Mouse (Mus musculus): ENCODE results near the gene Slit3.
A peak's percentile ranks its signal among the peaks of the same experiment; 100 is the strongest.

Gene Slit3

GRCm38 (mm10) chr11:35406045-35406444 lies 285.0 kb downstream of the Slit3 start:
- DNase-seq (ENCODE audit: low read depth), result no peak

DNA sequence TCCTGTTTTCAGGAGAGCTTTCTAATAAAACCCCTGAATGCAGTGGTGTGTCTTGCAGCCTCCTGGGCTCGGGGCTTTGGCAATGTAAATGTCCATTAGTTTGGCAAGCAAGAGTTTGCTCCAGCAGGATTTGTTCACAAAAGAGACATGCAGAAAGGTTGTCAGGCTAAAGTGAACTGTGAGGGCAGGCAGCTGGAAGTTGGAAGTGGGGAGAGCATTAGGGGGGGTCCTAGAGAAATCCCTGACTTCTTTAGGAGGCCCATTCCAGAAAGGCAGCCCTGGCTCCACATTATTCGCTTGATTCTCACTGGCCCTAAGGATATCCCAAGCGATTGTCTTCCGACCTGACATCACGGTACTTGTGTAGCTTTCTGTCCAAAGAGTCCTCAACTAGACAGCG lies 285.5 kb downstream of the Slit3 start:
- no peak for DNase-seq (ENCODE audit: low read depth)

DNA sequence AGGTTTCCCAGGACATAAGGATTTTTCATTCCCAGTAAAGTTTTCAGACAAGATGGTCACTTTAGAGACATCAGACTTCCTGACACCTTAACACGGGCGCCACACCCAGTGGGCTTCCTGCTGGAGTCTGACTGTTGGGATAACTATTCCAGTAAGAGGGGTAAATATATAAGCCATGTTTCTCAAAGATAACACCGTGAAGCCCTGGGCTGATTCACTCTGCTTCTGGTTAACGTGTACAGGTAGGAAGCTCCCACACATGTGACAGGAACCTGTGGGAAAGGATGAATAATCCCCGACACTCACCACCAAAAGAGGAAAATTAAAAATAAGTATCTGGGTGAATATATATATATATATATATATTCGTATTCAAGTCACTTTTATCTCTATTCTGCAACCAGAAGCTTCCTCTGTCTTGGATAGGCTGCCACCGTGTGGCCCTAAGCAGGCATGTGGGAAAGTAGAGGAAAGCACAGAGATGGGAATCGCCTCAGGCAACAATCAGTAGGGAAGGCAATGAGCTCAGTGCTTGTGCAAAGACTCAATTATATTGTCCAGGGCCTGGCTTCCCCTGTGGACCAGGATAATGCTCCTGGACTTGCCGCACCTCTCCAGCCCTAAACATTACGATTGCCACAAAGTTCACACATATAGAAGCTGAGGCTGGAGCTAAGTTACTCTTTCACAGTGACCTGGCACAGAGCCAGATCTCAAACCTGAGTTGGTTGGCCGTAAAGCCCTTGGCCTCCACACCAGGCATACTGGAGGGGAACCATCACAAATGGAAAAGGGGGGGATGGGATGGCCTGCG lies 286.5 kb downstream of the Slit3 start:
- no peak for DNase-seq (ENCODE audit: low read depth)

DNA sequence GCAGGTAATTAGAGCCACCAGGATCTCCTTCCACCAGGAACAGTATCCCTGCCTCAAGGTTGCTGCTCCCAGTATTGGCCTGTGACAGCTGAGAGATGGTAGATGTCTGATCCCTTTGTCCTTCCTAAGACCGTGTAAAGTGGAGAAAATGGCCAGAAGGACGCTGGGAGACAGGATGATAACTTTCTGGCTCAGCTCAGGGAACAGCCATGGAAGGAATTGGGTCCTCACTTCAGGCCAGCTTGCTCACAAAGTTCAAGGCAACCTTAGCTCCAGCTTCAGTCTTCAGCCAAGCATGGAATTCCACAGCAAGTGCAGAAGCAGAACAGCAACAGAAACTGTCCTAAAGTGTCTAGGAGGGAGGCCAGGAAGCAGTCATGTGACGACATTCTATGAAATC lies 289.4 kb downstream of the Slit3 start:
- DNase-seq (ENCODE audit: low read depth), result no peak

- DNase-seq (ENCODE audit: low read depth), result no peak
Measured at GRCm38 (mm10) chr11:35415768-35416401, 294.9 kb downstream of the Slit3 start.

GRCm38 (mm10) chr11:35416402-35417093 lies 295.5 kb downstream of the Slit3 start:
- no peak for DNase-seq (ENCODE audit: low read depth)

- DNase-seq (ENCODE audit: low read depth), result no peak
Measured at GRCm38 (mm10) chr11:35417911-35418552, 297.0 kb downstream of the Slit3 start.

DNA sequence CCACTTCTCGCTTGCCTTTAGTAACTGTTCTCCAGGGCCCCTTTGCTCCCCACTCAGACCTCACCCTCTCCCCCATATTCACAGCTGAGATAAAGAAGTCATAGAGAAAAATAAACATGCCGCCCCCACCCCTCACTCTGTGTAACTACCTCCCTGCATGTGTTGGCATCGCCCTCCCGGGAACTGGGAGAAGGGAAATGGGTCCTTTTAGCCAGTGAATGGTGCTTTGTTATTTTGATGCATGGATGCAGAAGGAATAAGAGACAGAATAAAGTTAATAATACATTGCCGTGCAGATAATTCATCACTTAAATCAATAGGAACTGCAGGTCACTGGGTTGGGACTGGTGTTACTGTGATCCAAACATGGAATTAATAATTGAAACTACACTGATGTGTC lies 298.0 kb downstream of the Slit3 start:
- DNase-seq (ENCODE audit: low read depth), result no peak

DNA sequence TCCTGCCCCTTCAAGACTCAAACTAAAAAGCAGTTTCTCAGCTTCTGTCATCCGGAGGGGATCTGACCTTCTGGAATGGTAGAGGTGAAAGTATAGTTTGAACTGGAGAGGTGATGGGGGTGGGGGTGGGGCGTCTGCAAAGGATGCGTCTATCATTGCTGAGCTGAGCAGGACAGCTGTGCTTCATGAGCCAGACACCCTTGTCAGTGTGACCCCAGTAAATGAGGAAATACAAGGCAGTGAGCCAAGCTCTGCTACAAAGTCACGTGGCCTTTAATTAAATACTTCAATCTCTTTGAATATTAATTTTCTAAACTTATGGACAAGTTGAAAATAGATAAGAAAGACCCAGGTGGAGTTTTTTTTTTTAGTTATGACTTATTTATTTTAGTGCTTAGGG lies 300.7 kb downstream of the Slit3 start:
- no peak for DNase-seq (ENCODE audit: low read depth)

DNA sequence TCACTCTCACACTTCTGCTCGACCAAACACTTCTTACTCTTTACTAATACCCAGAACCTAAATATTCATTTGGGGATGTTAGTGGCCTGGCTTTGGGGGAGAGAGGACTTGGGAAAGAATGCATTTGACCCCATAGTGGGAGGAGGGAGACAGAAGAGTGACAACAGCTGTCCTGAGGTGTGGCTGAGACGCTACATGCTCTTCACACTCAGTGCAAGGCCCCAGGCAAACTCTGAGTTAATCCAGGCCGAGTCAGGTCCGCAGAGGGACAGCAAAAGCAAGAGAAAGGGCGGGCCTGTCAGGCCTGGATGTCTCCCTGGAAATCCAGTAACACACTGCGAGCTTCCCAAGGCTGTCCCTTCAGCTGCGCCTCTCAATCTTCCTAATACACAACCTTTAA lies 307.0 kb downstream of the Slit3 start:
- DNase-seq (ENCODE audit: low read depth), result no peak

GRCm38 (mm10) chr11:35431130-35431529 lies 310.1 kb downstream of the Slit3 start:
- DNase-seq (ENCODE audit: low read depth), result no peak

GRCm38 (mm10) chr11:35437510-35437909 lies 316.5 kb downstream of the Slit3 start:
- DNase-seq (ENCODE audit: low read depth), result no peak

DNA sequence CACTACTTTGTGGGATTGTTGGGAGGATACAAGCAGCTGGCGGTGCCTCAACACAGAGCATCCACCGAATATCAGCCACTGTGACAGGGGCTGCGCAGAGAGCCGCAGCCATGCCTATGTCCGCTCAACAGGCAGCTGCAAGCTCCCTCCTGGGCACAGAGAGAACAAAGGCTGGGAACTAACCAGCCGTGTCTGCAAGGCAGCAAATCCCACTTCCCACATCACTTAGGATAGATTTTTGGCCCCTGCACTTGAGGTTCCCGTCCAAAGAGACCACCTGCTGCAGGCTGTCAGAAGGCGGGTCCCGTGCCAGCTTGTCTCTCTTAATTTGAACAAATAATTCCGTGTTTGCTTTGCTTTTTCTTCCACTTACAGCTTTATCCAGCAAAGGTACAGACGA lies 319.2 kb downstream of the Slit3 start:
- DNase-seq (ENCODE audit: low read depth), result no peak

- no peak for DNase-seq (ENCODE audit: low read depth)
Measured at GRCm38 (mm10) chr11:35444489-35445100, 323.6 kb downstream of the Slit3 start.

- DNase-seq (ENCODE audit: low read depth), result no peak
Measured at GRCm38 (mm10) chr11:35447951-35448350, 326.9 kb downstream of the Slit3 start.

- DNase-seq (ENCODE audit: low read depth), result no peak
Measured at GRCm38 (mm10) chr11:35449199-35449598, 328.2 kb downstream of the Slit3 start.

GRCm38 (mm10) chr11:35451636-35452035 lies 330.6 kb downstream of the Slit3 start:
- DNase-seq (ENCODE audit: low read depth), result peak; percentile 9

GRCm38 (mm10) chr11:35452413-35452812 lies 331.4 kb downstream of the Slit3 start:
- no peak for DNase-seq (ENCODE audit: low read depth)

- DNase-seq (ENCODE audit: low read depth), result no peak
Measured at GRCm38 (mm10) chr11:35454191-35454725, 333.2 kb downstream of the Slit3 start.

DNA sequence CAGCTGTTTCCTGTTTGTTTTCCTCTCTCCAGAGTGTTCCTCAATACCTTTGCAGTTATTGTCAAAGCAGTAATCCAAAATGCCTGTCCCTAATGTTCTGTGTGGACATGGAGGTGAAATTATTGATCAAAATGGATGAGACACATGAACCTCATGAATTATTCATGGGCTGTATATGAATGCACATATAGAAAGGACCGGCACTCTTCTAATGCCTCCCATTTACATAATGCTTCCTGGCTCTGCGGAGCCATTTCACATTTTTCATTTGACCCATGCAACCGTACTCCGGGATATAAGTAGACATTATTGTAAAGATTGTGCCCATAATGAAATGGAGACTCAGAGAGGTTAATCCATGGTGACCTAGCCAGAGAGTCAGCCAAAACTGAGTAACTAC lies 333.8 kb downstream of the Slit3 start:
- DNase-seq (ENCODE audit: low read depth), result no peak

DNA sequence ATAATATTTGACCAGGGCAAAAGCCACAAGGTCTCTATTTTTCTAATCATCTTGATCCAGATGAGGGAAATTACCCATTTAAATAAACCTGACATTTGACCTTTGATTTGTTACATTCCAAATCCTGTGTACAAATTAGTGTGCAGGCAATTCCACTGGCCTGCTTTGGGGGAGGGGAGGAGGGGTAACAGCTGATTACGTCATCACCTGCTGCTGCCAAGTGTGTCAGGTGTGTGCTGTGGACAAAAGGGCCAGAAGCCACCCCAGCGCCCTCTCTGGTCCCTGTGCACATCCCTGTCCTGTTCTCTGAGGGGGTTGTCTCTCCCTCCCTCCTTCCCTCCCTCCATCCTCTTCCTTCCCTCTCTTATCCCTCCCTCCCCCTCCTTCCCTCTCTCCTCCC lies 337.0 kb downstream of the Slit3 start:
- no peak for DNase-seq (ENCODE audit: low read depth)

DNA sequence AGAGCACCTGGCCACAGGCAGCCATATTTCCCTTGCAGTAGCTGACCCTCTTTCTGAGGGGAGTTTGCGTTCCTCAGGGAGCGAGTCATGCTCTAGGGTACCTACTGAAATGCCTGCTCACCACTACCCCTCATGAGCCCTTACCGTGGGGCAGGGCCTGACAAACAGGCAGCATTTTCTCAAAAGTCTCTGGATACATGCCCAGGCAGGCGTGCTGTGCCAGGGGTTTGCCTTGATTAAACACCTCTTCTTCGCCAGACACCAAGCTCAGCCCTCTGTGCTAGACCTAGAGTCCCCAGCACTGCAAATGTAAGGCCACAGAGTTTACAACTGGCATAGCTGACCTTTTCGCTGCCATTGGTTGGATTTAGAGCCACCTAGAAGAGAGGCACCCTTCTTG lies 345.7 kb downstream of the Slit3 start:
- DNase-seq (ENCODE audit: low read depth), result no peak

Measured in c-Kit-positive CD71-positive TER-119-negative erythroid progenitor cells, embryonic 14.5 days (primary cell).